Mouse (Mus musculus) T-helper 1 cell (primary cell): Measurements from ENCODE around the gene Mier1.
"Not testable (repeated sequence)": the region's sequence is repeated elsewhere in the genome, so short reads cannot be mapped to it uniquely, and the experiment has no call there.

ENCODE experiments used
- in situ Hi-C: fragments of 300-600 bp; cut with MboI, MseI; formaldehyde crosslinking; loops from one replicate; pipeline ENCODE4 v1.15.1; 2025; ENCODE audit warnings: high pct_unique_total_duplicates

The Mier1 gene

DNA sequence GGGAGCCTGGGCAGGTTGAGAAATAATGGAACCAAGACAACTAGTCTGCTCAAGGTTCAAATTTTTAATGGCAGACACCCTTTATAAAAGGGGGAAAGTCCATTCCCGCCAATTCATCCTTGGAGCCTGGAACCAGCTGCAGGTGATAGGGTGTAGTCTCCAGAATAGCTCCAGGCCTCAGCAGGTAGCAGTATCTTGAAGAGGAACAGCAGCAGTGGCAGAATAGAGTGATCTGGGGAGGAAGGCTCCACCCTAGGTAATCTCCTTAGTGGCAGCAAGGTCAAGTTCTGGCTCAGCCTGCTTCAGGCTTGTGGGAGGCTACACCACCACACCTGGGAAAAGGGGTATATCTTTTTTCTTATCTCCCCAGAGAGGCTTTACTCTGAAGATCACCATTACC lies 52.0 kb downstream of the Mier1 start:
- in situ Hi-C loops = not testable (repeated sequence)

- in situ Hi-C loops = no loop called here
These were observed 57.1 kb downstream of the Mier1 start for GRCm38 (mm10) chr4:103171256-103171655.

DNA sequence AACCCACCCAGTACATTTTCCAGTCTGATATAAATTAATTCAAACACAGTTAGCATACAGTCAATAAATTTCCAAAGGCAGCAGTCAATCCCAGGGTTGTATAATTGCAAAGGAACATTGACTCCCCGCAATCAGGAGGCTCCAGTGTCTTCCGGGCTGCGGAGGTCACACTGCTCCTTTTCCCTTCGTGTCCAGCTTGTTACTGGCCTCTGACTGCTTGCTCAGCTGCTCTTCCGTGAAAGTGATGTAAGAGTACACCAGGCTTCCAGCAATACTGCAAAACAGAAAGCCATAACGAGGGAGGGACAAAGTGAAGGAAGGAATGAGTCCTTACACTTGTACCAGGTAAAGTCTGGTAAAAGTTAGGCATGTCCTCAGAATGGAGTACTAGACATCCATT lies 59.3 kb downstream of the Mier1 start:
- in situ Hi-C loops = no loop called here

DNA sequence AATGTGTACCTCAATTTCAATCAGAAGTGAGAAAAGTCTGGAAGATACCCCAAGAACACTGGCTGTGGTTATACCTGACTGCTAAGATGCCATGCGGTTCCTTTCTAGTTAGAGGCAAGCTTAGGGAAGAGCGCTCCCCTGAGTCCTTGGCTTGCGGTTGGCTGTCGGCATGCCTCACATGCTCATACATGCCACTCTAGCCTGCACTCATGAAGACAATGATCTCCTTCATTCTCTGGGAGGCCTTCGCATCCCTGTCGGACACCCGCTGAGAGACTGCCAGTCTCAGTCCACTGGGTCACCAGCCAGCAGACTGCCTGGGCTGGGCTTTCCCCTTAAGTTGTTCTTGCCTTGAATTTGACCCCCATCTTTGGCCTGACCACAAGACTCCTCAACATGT lies 59.8 kb downstream of the Mier1 start:
- in situ Hi-C loops = no loop called here

DNA sequence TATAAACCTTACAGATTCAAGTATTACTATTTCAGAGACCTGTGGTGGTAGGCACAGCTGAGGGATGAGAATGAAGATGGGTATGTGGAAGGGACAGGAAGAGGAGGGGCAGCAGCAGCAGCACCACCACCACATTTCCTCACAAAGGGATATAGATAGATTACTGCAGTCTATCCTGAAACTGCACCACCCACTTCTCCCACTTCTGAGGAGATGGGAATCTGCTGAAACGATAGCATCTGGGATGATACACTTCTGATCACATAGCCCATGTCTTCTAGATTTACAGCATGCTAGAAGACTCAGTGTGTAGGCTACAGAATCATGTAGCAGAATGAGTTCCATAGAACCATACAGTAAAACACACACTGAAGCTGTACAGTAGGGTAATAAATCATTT lies 63.5 kb downstream of the Mier1 start:
- in situ Hi-C loops = loop anchor here (25.0 kb wide), 1 partner anchor 1710 kb away; the partner anchor contains the start of gene C8a

GRCm38 (mm10) chr4:103178635-103179318 lies 64.6 kb downstream of the Mier1 start:
- in situ Hi-C loops = loop anchor here (25.0 kb wide), 1 partner anchor 1709 kb away; the partner anchor contains the start of gene C8a

GRCm38 (mm10) chr4:103179581-103179980 lies 65.4 kb downstream of the Mier1 start:
- in situ Hi-C loops = loop anchor here (25.0 kb wide), 1 partner anchor 1708 kb away; the partner anchor contains the start of gene C8a

- in situ Hi-C loops = loop anchor here (25.0 kb wide), 1 partner anchor 1707 kb away; the partner anchor contains the start of gene C8a
These were observed 66.2 kb downstream of the Mier1 start for GRCm38 (mm10) chr4:103180300-103180888.

DNA sequence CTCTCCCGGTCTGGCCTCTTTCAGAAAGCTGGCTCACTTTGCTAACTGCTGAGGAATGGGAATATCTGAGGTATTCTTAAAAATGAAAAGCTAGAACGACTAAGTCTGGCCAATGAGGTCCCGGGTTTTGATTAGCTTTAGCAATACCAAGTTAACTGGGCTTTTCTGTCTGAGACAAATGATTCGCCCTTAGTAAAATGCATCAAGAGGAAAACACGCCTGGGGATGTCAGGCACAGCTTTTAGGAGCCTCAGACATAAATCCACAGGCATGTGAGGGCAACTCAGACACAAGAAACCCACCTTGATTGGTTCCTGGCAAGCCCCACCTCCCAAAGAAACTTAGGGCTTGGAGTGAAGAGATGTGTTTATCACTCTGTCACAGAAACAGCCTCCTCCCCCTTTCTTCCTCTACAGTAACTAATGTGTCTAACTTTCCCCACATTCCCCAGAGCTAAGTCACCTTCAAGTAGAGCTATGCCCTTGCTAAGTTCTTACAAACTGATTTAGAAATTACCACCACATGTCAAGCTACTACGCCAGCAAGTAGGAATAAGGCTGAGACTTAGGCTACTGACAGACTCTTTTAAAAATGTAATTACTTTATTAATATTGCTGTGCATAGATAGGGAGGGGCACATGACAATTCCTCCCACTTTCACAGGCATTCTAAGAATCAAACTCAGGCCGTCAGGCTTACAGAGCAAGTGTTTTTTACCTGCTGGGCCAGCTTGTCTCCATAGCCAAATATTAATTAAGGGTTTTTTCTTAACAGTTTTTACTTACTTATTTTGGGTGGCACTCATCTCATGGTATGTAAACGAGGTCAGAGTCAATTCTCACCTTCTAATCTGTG lies 74.8 kb downstream of the Mier1 start:
- in situ Hi-C loops = loop anchor here (25.0 kb wide), 1 partner anchor 1698 kb away; the partner anchor contains the start of gene C8a

DNA sequence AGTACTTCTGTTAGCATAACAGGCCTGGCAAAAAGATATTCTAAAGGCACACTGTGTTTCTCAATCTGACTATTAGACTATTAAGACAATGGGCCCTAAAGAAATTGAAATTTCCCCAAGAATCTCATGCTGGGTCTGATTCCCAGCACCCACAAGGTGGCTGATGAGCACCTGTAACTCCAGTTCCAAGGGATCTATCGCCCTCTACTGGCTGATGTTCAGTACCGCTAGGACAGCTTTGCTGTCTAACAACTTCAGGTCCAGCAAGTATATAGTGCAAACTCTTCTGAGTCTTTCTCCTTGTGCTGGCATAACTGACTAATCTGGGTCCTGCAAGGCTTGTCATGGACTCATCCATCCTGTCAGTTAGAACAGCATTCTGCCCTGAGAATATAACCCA lies 78.2 kb downstream of the Mier1 start:
- in situ Hi-C loops = loop anchor here (25.0 kb wide), 1 partner anchor 1695 kb away; the partner anchor contains the start of gene C8a

GRCm38 (mm10) chr4:103197401-103197800 lies 83.2 kb downstream of the Mier1 start:
- in situ Hi-C loops = loop anchor here (25.0 kb wide), 1 partner anchor 1690 kb away; the partner anchor contains the start of gene C8a

DNA sequence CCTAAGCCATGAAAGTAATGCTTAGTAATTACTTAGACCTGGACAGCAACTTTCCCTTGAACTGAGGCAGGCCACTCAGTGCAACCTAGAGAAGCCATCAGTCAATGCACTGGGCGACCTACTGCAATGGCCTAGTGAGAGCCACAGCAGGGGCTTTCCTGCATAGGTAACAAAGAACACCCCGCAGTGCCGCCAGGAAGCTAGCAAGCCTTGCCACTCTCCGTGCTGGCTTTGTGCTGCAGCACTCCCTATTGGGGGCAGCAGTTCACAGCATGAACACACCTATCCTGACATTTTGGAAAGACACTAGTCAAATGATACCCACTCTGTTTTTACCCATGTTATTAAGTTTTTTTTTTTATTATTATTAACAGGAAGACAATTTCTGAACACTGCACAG lies 84.9 kb downstream of the Mier1 start:
- in situ Hi-C loops = loop anchor here (25.0 kb wide), 1 partner anchor 1688 kb away; the partner anchor contains the start of gene C8a

DNA sequence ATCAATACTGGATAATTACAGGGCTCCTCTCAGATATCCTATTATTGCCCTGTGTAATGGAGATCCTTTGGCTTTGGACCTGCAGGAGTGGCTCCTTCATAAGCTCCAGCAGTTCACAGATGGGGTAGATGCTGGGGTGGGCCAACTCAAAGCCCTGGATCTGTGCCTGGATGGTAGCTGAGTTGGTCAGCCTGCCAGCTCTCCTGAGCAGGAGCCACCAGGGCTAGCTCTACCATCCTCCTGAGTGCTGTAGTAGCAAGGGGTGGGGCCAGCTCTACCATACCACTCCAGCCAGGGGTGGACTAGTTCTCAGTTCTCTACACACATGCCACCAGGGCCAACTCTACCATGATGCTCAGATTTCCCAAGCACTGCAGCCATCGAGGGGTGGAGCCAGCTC lies 85.9 kb downstream of the Mier1 start:
- in situ Hi-C loops = no loop called here

DNA sequence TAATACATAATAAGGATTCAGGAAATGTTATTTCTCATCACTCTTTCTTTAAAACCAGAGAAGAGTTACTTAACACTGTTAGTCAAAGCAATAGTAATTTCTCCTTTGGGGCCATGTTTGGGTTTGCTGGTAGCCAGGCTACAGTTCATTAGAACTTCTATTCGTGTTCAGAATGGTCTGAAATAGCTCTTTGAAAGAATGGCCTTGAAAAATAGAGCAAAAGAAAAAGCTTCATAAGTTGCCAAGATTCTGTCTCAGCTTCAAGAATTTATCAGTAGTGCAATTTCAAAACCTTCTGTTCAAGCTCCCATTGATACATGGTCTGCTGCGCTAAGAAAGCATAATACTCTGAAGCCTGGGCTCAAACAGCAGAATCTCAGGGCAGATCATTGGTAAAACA lies 89.5 kb downstream of the Mier1 start:
- in situ Hi-C loops = no loop called here

DNA sequence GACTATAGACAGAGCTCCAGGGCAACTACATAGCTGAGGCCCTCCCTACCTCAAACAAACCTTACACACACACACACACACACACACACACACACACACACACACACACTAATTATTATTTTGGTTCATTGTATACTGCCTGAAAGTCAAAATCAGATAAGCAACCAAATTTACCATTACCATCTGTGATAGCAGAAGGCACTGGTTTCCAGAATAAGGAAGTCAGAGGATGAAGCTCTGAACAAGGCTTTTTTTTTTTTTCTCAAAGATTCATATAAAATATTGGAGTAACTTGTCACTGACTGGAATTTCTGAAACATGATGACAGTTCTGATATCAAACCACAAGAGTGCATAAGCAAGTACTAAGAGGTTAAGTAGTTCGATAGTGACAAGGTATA lies 94.4 kb downstream of the Mier1 start:
- in situ Hi-C loops = no loop called here

GRCm38 (mm10) chr4:103213859-103214497 lies 99.8 kb downstream of the Mier1 start:
- in situ Hi-C loops = no loop called here

DNA sequence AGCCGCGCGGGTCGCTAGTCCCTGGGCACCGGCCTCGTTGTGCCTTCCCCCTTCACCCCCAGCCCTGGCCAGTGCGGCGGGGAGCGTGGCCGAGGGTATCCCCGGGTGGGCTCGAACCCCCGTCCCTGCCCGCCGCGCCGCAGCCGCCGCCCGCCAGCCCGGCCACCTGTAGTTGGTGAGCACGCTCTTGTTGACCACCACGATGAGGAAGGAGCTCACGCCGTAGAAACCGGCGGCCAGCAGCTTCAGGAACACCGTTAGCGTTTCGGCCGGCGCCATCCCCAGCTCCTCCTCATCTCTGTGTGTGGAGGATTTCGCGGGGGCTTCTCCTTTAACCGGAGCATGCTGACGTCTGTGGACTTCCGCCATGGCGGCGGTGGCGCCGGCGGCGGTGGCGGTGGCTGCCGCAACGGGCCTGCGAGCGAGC lies 100.3 kb downstream of the Mier1 start:
- in situ Hi-C loops = no loop called here
